Mouse (Mus musculus): Measurements from ENCODE around the gene Arhgap44. TPM values are rescaled to one million over a fixed set of nuclear protein-coding genes. Genes with fewer than 3 reads are reported as not detected.

Gene Arhgap44
- polyA plus RNA-seq, 1 experiment from 2014 or later, result 11.3 TPM

DNA sequence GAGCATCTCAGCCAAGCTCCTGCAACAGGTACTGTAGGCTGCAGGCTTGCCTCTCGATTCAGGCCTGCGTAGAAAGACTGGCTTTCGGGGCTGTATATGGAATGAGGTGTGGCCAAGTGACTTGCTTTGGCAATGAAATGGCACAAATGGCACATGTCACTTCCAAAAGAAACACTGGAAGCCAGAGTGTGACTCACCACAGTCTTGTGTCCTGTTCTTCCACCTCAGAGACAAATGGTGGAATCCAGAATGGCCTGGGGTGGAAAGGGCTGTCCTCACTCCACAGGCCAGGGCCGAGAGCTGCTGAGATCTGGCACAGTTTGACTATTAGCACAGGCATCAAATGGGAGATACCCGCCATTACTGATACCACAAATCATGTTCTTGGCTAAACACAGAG, 9.8 kb downstream of the Arhgap44 start:
- Histone ChIP-seq H3K9me3 (replicated peaks; ENCODE audit: control insufficient read depth, low read length) (no peaks in the 10 kb centered on the region), H3K9ac (ENCODE audit: low read length) (no peak overlapping the region), H3K36me3 (ENCODE audit: control insufficient read depth, insufficient read depth) (no peaks in the 10 kb centered on the region), H3K4me2 (ENCODE audit: low read depth, low read length) (no peak overlapping the region), H3K4me3 (ENCODE audit: low read length) (no peak overlapping the region), H3K27me3 (ENCODE audit: control insufficient read depth, insufficient read depth, low read length) (no peaks in the 10 kb centered on the region), H3K4me1 (ENCODE audit: control insufficient read depth, insufficient read depth, low read length) (peaks cover 26% of the 10 kb centered on the region), H3K27ac (ENCODE audit: low read length) (no peak overlapping the region)
- ATAC-seq (replicated peaks; ENCODE audit: extremely low read depth, insufficient read depth, low FRiP score), result no peak
- 88% methylated on average over 5 of the region's 5 CpGs for WGBS

GRCm38 (mm10) chr11:65148441-65148840, 14.3 kb downstream of the Arhgap44 start:
- 64% methylated on average over 7 of the region's 7 CpGs for WGBS
- Histone ChIP-seq H3K27me3 (ENCODE audit: control insufficient read depth, insufficient read depth, low read length) (no peaks in the 10 kb centered on the region), H3K9me3 (replicated peaks; ENCODE audit: control insufficient read depth, low read length) (no peaks in the 10 kb centered on the region), H3K4me3 (ENCODE audit: low read length) (no peak overlapping the region), H3K4me1 (ENCODE audit: control insufficient read depth, insufficient read depth, low read length) (peaks cover 25% of the 10 kb centered on the region), H3K36me3 (ENCODE audit: control insufficient read depth, insufficient read depth) (no peaks in the 10 kb centered on the region), H3K4me2 (ENCODE audit: low read depth, low read length) (no peak overlapping the region), H3K27ac (ENCODE audit: low read length) (no peak overlapping the region), H3K9ac (ENCODE audit: low read length) (no peak overlapping the region)
- ATAC-seq (replicated peaks; ENCODE audit: extremely low read depth, insufficient read depth, low FRiP score), result no peak

DNA sequence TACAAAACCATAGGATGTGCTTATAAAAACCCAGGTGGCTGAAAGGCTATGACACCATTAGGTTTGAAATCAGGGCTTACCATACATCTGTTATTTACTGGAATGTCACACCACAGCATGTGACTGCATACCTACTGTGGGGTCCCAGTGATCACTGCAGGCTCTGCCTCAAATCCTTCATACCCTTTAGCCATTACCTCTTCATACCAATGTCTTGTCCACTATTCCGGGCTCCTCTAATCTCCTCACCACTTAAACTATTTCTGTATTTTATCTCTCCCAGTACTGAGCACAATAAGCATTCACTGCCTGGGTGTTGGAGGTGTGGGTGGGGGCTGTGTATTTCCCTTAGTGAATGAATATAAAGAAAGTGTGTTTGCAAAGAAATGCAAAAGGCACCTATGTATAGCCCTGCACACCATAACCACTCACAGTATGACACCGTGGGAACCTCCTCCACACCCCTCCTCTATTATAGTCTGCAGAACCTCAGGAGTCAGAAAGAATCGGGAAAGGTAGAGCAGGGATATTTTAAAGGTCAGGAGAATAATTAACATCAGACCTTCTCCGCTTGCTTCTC, 19.8 kb downstream of the Arhgap44 start:
- Histone ChIP-seq H3K4me2 (ENCODE audit: low read depth, low read length) (peak overlapping the region; percentile 34), H3K36me3 (ENCODE audit: control insufficient read depth, insufficient read depth) (no peaks in the 10 kb centered on the region), H3K9me3 (replicated peaks; ENCODE audit: control insufficient read depth, low read length) (no peaks in the 10 kb centered on the region), H3K27ac (ENCODE audit: low read length) (peak overlapping the region; percentile 77), H3K4me3 (ENCODE audit: low read length) (no peak overlapping the region), H3K27me3 (ENCODE audit: control insufficient read depth, insufficient read depth, low read length) (no peaks in the 10 kb centered on the region), H3K4me1 (ENCODE audit: control insufficient read depth, insufficient read depth, low read length) (peaks cover 25% of the 10 kb centered on the region), H3K9ac (ENCODE audit: low read length) (no peak overlapping the region)
- peak; percentile 78 for ATAC-seq (replicated peaks; ENCODE audit: extremely low read depth, insufficient read depth, low FRiP score)
- 38% methylated on average over 4 of the region's 4 CpGs for WGBS

DNA sequence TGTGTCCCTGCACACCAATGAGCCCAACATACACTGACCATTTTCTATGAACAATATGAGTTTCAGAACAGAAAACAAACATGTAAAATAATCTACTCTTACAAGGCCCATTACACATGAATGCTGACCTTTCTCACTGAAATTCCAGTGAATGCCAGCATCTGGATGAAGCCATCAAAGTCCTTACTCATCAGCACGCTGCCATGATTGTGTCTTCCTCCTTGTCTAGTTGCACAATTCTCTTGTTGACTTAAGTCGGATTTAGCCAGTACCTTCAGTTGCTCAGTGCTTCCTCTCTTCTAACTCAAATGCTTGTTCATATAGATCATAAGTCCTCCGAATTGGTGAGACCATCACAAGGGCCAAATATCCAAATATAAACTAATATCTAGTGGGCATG, 23.7 kb downstream of the Arhgap44 start:
- H3K36me3 ChIP-seq (ENCODE audit: control insufficient read depth, insufficient read depth), result no peaks in the 10 kb centered on the region
- no peaks in the 10 kb centered on the region for H3K27me3 ChIP-seq (ENCODE audit: control insufficient read depth, insufficient read depth, low read length)
- H3K4me1 ChIP-seq (ENCODE audit: control insufficient read depth, insufficient read depth, low read length), result peaks cover 25% of the 10 kb centered on the region
- no peak for ATAC-seq (replicated peaks; ENCODE audit: extremely low read depth, insufficient read depth, low FRiP score)
- no peaks in the 10 kb centered on the region for H3K9me3 ChIP-seq (replicated peaks; ENCODE audit: control insufficient read depth, low read length)
- H3K9ac ChIP-seq (ENCODE audit: low read length), result no peak overlapping the region
- WGBS, result 88% methylated on average over 3 of the region's 3 CpGs
- no peak overlapping the region for H3K27ac ChIP-seq (ENCODE audit: low read length)
- H3K4me3 ChIP-seq (ENCODE audit: low read length), result no peak overlapping the region
- no peak overlapping the region for H3K4me2 ChIP-seq (ENCODE audit: low read depth, low read length)

- no peak for ATAC-seq (replicated peaks; ENCODE audit: extremely low read depth, insufficient read depth, low FRiP score)
- H3K9me3 ChIP-seq (replicated peaks; ENCODE audit: control insufficient read depth, low read length), result no peaks in the 10 kb centered on the region
- 59% methylated on average over 2 of the region's 2 CpGs for WGBS
Observed at GRCm38 (mm10) chr11:65137145-65137652, 25.6 kb downstream of the Arhgap44 start.

DNA sequence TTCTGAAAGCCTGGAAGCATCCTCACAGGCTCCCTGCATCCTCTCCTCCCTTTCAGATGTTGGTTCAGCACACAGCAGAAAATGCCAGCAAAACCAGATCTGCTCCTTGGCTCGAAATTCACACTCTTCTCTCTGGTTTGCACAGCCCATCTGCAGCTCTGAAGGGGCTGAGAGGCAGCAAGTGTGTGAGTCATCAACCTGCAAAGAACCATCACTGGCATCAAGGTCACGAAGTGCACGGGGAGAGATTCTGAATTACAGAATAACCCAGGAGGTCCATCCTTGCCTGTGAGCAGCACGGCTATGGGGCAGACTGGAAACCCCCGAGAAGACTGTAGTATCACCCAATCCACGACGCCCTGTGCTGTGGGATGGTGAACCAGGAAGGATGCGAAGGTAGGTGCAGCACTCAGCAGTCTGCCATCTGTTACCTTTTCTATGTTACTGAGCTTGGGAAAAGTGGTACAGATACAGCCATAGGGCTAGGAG, 27.5 kb downstream of the Arhgap44 start:
- Histone ChIP-seq H3K9ac (ENCODE audit: low read length) (no peak overlapping the region), H3K27me3 (ENCODE audit: control insufficient read depth, insufficient read depth, low read length) (no peaks in the 10 kb centered on the region), H3K27ac (ENCODE audit: low read length) (no peak overlapping the region), H3K36me3 (ENCODE audit: control insufficient read depth, insufficient read depth) (no peaks in the 10 kb centered on the region), H3K4me2 (ENCODE audit: low read depth, low read length) (no peak overlapping the region), H3K4me1 (ENCODE audit: control insufficient read depth, insufficient read depth, low read length) (peaks cover 15% of the 10 kb centered on the region), H3K4me3 (ENCODE audit: low read length) (no peak overlapping the region), H3K9me3 (replicated peaks; ENCODE audit: control insufficient read depth, low read length) (no peaks in the 10 kb centered on the region)
- ATAC-seq (replicated peaks; ENCODE audit: extremely low read depth, insufficient read depth, low FRiP score), result no peak
- 66% methylated on average over 8 of the region's 8 CpGs for WGBS

More at GRCm38 (mm10) chr11:65137145-65137652, 25.6 kb downstream of the Arhgap44 start:
- Histone ChIP-seq H3K4me3 (ENCODE audit: low read length) (no peak overlapping the region), H3K36me3 (ENCODE audit: control insufficient read depth, insufficient read depth) (no peaks in the 10 kb centered on the region), H3K4me2 (ENCODE audit: low read depth, low read length) (no peak overlapping the region), H3K9ac (ENCODE audit: low read length) (no peak overlapping the region), H3K27me3 (ENCODE audit: control insufficient read depth, insufficient read depth, low read length) (no peaks in the 10 kb centered on the region), H3K27ac (ENCODE audit: low read length) (no peak overlapping the region), H3K4me1 (ENCODE audit: control insufficient read depth, insufficient read depth, low read length) (peaks cover 19% of the 10 kb centered on the region)

DNA sequence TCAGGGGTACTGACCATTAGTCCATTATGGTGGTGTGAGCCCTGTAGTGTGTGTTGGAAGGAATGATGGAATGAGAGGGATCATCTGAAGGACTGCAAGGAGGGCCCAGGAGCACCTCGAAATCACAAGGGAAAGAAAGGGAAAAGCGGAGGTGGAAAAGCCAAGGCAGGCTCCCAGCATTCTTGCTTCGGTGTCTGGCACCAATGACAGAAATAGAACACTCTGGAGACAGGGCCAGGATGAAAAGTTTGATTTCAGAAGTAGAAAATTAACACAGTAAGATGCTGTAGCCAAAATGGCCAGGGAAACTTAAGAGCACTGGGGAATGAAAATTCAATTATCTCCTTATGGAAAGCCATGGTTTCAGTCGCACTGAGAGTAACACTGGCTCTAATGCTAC, 29.1 kb downstream of the Arhgap44 start:
- no peak overlapping the region for H3K4me3 ChIP-seq (ENCODE audit: low read length)
- H3K4me1 ChIP-seq (ENCODE audit: control insufficient read depth, insufficient read depth, low read length), result peaks cover 12% of the 10 kb centered on the region
- no peaks in the 10 kb centered on the region for H3K9me3 ChIP-seq (replicated peaks; ENCODE audit: control insufficient read depth, low read length)
- no peak for ATAC-seq (replicated peaks; ENCODE audit: extremely low read depth, insufficient read depth, low FRiP score)
- H3K27ac ChIP-seq (ENCODE audit: low read length), result no peak overlapping the region
- H3K36me3 ChIP-seq (ENCODE audit: control insufficient read depth, insufficient read depth), result no peaks in the 10 kb centered on the region
- H3K4me2 ChIP-seq (ENCODE audit: low read depth, low read length), result no peak overlapping the region
- no peaks in the 10 kb centered on the region for H3K27me3 ChIP-seq (ENCODE audit: control insufficient read depth, insufficient read depth, low read length)
- 74% methylated on average over 4 of the region's 4 CpGs for WGBS
- H3K9ac ChIP-seq (ENCODE audit: low read length), result no peak overlapping the region

DNA sequence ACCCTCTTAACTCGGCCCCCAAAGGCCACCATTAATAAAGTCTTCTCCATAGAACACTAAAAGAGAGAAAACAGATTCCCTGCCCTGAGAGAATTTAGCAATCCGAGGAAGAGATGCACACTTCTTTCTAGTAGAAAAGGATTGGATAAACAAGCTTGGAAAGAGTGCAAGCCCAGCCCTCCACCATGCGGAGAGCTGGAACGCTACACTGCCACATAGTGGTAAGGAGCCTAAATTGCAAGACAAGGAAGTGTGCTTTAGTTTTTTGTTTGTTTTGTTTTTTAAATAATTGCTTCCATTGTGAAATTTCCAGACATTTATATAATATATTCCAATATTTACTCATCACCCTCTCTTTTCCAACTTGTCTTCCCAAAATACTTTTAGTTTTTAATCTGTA, 33.7 kb downstream of the Arhgap44 start:
- no peak overlapping the region for H3K9ac ChIP-seq (ENCODE audit: low read length)
- 75% methylated on average over 4 of the region's 4 CpGs for WGBS
- no peak overlapping the region for H3K27ac ChIP-seq (ENCODE audit: low read length)
- no peak for ATAC-seq (replicated peaks; ENCODE audit: extremely low read depth, insufficient read depth, low FRiP score)
- no peaks in the 10 kb centered on the region for H3K36me3 ChIP-seq (ENCODE audit: control insufficient read depth, insufficient read depth)
- H3K9me3 ChIP-seq (replicated peaks; ENCODE audit: control insufficient read depth, low read length), result no peaks in the 10 kb centered on the region
- H3K27me3 ChIP-seq (ENCODE audit: control insufficient read depth, insufficient read depth, low read length), result no peaks in the 10 kb centered on the region
- H3K4me2 ChIP-seq (ENCODE audit: low read depth, low read length), result no peak overlapping the region
- no peak overlapping the region for H3K4me3 ChIP-seq (ENCODE audit: low read length)
- peaks cover 14% of the 10 kb centered on the region for H3K4me1 ChIP-seq (ENCODE audit: control insufficient read depth, insufficient read depth, low read length)

DNA sequence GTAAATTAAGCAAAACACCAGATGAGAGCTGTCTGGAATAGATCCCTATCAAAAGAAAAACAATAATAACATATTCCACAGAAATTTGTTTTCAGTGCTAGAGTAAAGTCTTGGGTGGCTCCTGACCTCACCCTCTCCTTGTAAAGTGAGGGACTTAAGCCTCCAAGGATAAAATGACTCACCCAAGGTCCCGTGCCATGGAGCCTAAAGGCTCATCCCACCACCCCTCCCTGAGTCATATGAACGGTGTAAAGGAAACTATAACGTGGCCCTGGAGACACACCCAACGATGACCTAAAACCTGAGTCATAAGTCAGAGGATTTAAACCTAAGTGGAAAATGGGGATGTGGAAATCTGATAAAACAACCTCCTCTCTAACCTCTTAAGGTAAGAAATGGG, 34.1 kb downstream of the Arhgap44 start:
- Histone ChIP-seq H3K4me1 (ENCODE audit: control insufficient read depth, insufficient read depth, low read length) (peaks cover 11% of the 10 kb centered on the region), H3K9me3 (replicated peaks; ENCODE audit: control insufficient read depth, low read length) (no peaks in the 10 kb centered on the region), H3K9ac (ENCODE audit: low read length) (no peak overlapping the region), H3K4me2 (ENCODE audit: low read depth, low read length) (no peak overlapping the region), H3K27ac (ENCODE audit: low read length) (no peak overlapping the region), H3K4me3 (ENCODE audit: low read length) (no peak overlapping the region), H3K36me3 (ENCODE audit: control insufficient read depth, insufficient read depth) (no peaks in the 10 kb centered on the region), H3K27me3 (ENCODE audit: control insufficient read depth, insufficient read depth, low read length) (no peaks in the 10 kb centered on the region)
- ATAC-seq (replicated peaks; ENCODE audit: extremely low read depth, insufficient read depth, low FRiP score), result no peak
- WGBS, result 80% methylated on average over 4 of the region's 4 CpGs

Data from heart, embryonic 16.5 days (tissue).